Mouse (Mus musculus): ENCODE measurements at regions not wholly inside any gene's neighbourhood (a gene's known extent, or its start where the extent isn't known, plus 50 kb on each side); places are given as distances from the start of the nearest gene placed in this dataset.
A peak's percentile ranks its signal among the peaks of the same experiment; 100 is the strongest.

GRCm38 (mm10) chr2:131672646-131673045, 110.6 kb upstream of the Adra1d start:
- DNase-seq, result no peak

GRCm38 (mm10) chr2:131672223-131672622, 110.1 kb upstream of the Adra1d start:
- no peak for DNase-seq

GRCm38 (mm10) chr2:131670876-131671275, 108.8 kb upstream of the Adra1d start:
- no peak for DNase-seq

- DNase-seq, result no peak
Measured at GRCm38 (mm10) chr2:131667874-131668273, 105.8 kb upstream of the Adra1d start.

- no peak for DNase-seq
Measured at GRCm38 (mm10) chr2:131666841-131667364, 104.8 kb upstream of the Adra1d start.

DNA sequence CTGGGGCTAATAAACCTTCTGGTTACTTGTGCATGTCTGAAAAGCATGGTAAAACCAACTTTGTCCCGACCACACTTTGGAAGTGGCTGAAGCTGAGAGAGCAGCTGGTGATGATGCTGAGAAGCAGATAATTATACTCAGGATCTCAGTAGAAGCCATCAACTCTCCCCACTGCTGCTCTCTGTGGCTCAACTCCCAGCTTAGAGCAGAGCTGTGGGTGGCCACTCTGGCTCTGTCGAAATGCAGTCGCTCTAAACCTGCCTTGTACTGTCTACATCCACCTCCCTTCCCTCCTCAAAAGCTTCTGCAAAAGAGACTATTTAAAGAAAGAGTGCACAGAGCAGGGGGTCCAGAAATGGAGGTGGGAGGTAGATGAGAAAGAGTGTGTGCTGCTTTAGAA, 102.5 kb upstream of the Adra1d start:
- no peak for DNase-seq

GRCm38 (mm10) chr2:131663199-131663809, 101.2 kb upstream of the Adra1d start:
- DNase-seq, result no peak

DNA sequence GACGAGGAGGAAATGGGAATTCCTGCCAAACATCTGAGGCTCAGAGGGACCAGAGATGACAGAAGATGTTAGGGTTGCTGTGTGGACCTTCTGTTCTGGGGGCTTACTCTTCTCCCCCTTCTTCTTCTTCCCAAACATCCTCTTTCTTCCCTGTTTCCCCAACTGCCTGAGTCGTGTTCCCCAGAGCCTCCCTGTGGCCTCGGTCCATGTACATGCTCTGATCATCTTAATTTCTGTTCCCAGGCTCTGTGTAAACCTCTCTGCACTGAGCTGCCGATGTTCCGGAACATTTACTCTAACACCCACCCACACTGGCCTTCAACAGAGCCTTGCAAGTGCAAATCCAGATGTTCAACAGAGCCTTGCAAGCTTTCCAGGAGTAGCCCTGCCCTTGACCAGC, 90.1 kb upstream of the Adra1d start:
- DNase-seq, result peak; percentile 57 to 72

DNA sequence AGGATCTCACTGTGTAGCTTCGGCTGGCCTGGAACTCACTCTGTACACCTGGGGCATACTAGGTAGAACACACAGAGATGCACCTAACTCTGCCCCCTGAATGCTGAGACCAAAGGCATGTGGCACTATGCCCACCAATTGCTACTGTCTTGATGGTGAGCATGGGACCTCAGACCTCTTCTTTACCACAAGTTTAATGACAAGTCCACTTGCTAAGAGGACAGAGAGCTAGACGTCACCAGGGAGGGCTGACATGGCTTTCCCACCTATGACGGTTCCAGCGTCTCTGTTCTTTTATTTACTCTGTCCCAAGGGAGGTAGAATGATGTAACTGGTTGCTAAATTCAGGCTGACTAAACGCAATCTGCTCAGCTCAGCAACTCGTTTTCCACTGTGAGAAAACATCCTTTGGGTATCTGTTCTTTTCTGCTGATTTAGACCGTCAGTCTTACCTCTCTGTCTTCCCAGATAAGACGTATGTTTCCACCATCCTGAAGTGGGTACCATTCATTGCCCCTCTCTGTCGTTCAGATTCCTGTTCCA, 88.6 kb upstream of the Adra1d start:
- peak; percentile 31 for DNase-seq

GRCm38 (mm10) chr2:131644166-131644858, 82.2 kb upstream of the Adra1d start:
- DNase-seq, result no peak

DNA sequence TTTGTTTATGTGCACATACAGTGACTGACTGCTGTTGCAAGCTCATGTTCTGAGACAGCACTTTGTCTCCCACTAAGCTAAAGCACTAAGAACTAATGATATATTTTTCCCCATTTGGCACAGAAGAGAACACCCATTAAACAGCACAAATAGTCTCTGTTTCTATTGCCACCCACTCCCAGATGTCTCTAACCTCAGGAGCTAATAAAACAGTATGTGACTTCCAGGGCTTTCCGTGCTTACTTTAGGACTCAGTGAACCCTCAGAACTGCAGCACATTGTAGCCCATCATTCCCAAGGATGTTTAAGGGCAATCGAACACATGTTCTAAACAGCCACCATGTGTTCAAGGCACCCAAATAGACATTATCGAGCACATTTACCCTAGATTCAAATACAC, 80.4 kb upstream of the Adra1d start:
- DNase-seq, result no peak

DNA sequence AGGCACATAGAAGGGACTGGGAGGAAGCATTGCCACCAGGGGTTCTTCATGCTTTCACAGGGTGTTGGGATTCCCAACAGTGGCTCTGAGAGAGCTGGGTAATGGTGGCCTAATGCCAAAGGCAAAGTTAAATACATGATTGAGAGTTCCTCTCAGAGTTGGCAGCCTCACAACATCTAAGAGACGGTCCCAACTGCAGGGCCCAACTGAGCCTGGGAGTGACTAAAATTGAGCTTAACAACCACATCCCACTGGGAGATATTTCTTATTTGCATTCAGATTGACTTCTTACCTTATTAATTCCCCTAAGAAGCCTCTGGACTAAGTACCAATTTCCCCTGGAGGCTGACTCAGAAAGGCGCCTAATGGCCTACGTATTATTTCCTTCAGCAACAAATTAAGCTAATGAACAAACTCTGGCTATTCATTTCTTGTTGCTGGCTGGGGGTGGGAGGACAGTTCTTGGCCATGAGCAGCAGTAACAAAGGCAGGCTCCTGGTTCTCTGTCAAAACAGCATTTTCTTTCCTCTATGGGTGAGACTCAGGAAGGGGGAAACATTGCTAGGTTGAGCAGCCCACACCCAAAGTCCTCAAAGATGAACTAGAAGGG, 77.0 kb upstream of the Adra1d start:
- no peak for DNase-seq

- no peak for DNase-seq
Measured at GRCm38 (mm10) chr2:131635791-131636190, 73.7 kb upstream of the Adra1d start.

DNA sequence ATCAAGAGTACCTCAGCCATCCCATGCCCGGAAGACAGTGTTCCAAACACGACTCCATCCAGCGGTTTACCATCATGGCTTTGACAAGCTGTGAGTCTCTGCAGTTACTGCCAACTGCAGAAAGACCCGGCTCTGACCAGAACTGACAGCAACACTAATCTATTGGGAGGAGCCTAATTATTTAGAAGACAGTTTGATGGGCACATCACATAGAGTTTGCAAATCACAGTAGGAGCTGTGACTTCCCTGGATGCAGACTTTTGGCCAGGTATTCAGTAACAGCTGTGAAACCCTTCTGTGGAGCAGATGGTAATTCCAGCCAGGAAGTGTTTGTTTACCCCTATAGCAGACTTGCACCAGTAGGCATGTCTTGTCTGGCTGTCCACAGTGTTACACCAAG, 55.8 kb upstream of the Adra1d start:
- no peak for DNase-seq

DNA sequence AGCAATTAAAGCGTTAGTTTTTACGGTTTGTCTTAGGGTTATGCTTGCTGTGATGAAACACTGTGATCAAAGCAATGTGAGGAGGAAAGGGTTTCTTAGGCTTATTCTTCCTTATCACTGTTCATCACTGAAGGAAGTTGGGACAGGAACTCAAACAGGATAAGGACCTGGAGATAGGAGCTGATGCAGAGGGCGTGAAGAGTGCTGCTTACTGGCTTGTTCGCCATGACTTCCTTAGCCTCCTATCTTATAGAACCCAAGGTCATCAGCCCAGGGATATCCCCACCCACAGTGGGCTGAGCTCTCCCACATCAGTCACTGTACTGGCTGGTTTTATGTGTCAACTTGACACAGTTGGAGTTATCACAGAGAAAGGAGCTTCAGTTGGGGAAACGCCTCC, 50.4 kb upstream of the Adra1d start:
- no peak for DNase-seq
